Mouse (Mus musculus) liver, adult 2 months (tissue): ENCODE measurements at regions not wholly inside any gene's neighbourhood (a gene's known extent, or its start where the extent isn't known, plus 50 kb on each side); places are given as distances from the start of the nearest gene placed in this dataset.

Experiments used
- CTCF ChIP-seq: fragments of 200-500 bp; IDR thresholded peaks from 2 replicates; pipeline ENCODE4 v1.5.1; 2011; ENCODE audit warnings: low read depth, low read length, control low read depth
- POLR2A ChIP-seq: fragments of 200-500 bp; IDR thresholded peaks from 2 replicates; pipeline ENCODE4 v1.6.1; 2011; ENCODE audit warnings: low read length, control low read depth; ENCODE audit not compliant: insufficient read depth; ENCODE audit errors: extremely low read depth

GRCm38 (mm10) chr9:113387356-113387755, 320.7 kb downstream of the Pdcd6ip start:
- TF ChIP-seq CTCF (no peak), POLR2A (no peak)
